Mouse (Mus musculus) heart, postnatal 14 days (tissue): ENCODE results near the gene Ndfip2. TPM values are rescaled to one million over a fixed set of nuclear protein-coding genes. Genes with fewer than 3 reads are reported as not detected.

Source experiments
- DNase-seq, 2 experiments: peaks; one replicate each; pipeline ENCODE4 v3.0.0; 2021 to 2022
- intact Hi-C: fragments of 180-260 bp; cut with DNase I; formaldehyde crosslinking; loops from one replicate; pipeline ENCODE4 v1.15.1; 2025
- total RNA-seq, 2 experiments: library from RNA; stranded (reverse); gene quantifications; 2 replicates each; pipeline ENCODE4 v1.2.3; 2021

Ndfip2 gene
- total RNA-seq, 2 experiments from 2014 or later, result 20.9 to 21.8 TPM

DNA sequence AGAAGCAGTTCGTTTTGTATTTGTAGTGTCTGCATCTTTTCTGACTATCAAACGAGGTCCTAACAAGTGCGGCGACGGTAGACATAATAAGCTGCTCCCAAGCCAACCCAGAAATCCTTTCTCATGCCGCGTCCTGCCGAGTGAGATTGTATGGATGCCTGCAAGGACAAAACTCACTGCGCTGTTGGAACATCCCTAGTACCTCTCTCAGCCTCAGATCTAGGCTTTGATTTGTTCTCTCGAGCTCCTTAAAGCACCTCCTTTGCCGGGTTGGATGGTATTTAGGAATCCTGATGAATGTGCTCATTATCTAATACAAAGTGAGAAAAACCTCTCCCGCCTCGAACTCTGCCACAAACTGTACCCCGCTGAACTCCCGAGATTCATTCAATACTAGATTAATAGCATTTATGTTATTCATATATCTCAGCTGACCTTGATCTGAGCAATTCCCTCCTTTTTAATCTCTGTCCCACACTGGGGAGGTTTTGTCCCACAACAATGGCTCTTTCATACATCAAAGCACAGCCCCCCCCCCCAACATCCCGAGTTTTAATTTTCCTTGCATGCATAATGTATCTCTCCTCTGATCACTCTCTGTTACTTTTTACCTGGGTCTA is 75.2 kb downstream of the Ndfip2 start:
- intact Hi-C loops, result no loop called here
- DNase-seq, result no peak

DNA sequence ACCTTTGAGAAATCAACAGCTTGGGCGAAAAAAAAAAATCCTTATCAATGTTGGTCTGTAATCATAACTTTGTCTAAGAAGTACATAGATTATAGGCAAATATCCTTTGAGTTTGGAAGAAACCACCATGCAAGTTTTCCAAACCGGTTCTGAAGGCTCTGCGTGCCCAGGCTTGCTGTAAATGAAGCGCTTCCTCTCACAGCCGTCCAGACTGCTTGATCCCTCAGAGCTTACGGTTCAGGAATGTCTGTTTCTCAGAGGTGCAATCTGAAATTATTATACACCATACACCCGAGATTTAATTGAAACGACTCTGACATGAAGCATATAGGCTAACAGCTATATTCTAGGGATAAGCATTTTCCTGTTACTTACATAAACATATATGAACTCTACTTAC is 83.4 kb downstream of the Ndfip2 start:
- DNase-seq, result no peak
- intact Hi-C loops, result no loop called here

DNA sequence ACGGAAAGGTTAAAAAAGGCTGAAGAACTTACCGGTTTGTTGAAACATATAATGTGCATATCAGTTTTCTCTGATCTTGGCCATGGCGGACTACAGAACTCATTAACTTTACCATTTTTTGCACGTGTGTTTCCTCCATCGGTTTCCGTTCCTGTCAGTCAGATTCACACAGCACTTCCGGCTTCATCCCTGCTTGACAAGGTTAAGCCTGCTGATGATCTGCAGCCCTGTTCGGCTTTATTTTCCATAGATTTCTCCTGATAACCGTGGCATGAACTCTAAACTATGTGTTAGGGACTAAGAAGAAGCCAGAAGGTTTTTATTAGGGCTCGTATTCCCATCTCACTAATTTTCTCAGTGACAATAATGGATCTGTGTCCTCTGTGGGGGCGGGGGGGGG is 95.7 kb downstream of the Ndfip2 start:
- intact Hi-C loops, result no loop called here
- DNase-seq, result no peak

Other genes starting within 250 kb of the Ndfip2 start
- gene Rbm26, start 81.2 kb upstream of the Ndfip2 start, total RNA-seq, result 10 to 100 TPM; 24.0 to 25.4 TPM